Mouse (Mus musculus): Measurements from ENCODE around the gene Psma5. TPM values are rescaled to one million over a fixed set of nuclear protein-coding genes. Genes with fewer than 3 reads are reported as not detected.
A peak's percentile ranks its signal among the peaks of the same experiment; 100 is the strongest.

The Psma5 gene
- polyA plus RNA-seq, 1 experiment from 2014 or later, result 241 TPM

- ATAC-seq (ENCODE audit: low FRiP score), result peak; percentile 99
- peak within 1 kb of the TSS; percentile 88 for H3K27ac ChIP-seq
- WGBS, result under 1% methylated on average over 80 of the region's 109 CpGs
These were observed 27.3 kb downstream of the Psma5 start, which contains the start of gene Sort1 for GRCm38 (mm10) chr3:108283781-108284601. TSS of gene Sort1 (plus strand) at chr3:108284082.

GRCm38 (mm10) chr3:108285078-108285711 lies 28.5 kb downstream of the Psma5 start:
- 55% methylated on average over 4 of the region's 4 CpGs for WGBS

More at GRCm38 (mm10) chr3:108283781-108284601, 27.3 kb downstream of the Psma5 start, which contains the start of gene Sort1:
- Histone ChIP-seq H3K27me3 (no peaks in the 10 kb centered on the region), H3K4me2 (peak within 1 kb of the TSS; percentile 82), H3K36me3 (replicated peaks) (no peaks in the 10 kb centered on the region; the same call in 1 of the 2 replicates), H3K9me3 (no peaks in the 10 kb centered on the region), H3K4me3 (replicated peaks) (peak within 1 kb of the TSS; percentile 96), H3K4me1 (peaks cover 55% of the 10 kb centered on the region), H3K9ac (peak within 1 kb of the TSS; percentile 97)

GRCm38 (mm10) chr3:108286671-108287439 lies 30.1 kb downstream of the Psma5 start:
- Histone ChIP-seq H3K27ac (no peak overlapping the region), H3K4me1 (peaks cover 73% of the 10 kb centered on the region), H3K9ac (peak overlapping the region; percentile 46; the same call in 1 of the 2 replicates)

More at GRCm38 (mm10) chr3:108285078-108285711, 28.5 kb downstream of the Psma5 start:
- H3K9me3 ChIP-seq, result no peaks in the 10 kb centered on the region
- H3K9ac ChIP-seq, result peak overlapping the region; percentile 97
- no peaks in the 10 kb centered on the region for H3K27me3 ChIP-seq
- no peak for ATAC-seq (ENCODE audit: low FRiP score)
- H3K4me2 ChIP-seq, result peak overlapping the region; percentile 82
- no peak overlapping the region for H3K27ac ChIP-seq
- peak overlapping the region; percentile 96 for H3K4me3 ChIP-seq (replicated peaks)
- no peaks in the 10 kb centered on the region; the same call in 1 of the 2 replicates for H3K36me3 ChIP-seq (replicated peaks)
- H3K4me1 ChIP-seq, result peaks cover 62% of the 10 kb centered on the region

DNA sequence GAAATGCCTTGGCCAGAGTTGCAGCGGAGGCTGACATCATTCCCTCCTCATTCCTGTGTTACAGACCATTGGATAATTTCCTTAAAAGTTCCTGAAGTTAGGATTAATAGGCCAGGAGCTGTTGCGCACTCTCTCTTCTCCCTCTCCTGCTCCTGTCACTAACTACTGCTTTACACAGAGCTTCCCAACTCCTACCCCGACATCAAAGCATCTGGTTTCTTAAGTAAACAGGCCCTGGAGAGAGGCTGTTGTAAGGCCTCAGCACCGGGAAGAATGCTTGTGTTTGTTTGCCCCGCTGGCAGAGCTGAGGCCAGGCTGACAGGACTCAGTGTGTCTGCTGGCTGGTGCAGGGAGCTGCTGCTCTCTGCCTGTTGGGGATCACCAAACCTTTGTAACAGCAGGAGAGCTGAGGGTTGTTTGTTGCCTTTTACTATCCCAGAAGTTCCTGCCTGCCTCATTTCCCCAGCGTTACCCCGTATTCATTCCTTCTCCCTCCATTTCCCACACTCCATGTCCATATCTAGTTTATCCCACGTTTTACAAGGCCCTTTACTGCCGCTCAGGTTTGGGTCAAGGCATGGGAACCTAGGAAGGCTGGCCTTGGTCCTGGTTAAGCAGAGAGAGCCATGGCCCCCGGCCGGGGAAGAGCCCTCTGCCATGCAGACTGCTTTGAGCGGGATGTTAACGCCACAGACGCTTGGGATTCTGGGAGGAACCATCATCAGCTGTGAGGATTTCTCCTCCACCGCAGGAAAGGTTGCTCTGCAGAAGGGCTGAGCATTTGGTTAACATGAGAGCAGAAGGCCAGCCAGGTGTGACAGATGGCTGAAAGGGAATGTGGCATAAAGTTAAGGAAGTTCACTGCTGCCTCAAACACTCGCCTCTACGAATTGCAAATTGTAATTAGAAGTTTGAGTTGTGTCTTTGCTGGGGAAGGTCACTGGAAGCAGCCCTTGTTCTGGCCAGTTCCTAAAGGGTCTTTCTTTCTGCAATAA lies 31.4 kb downstream of the Psma5 start:
- no peak for ATAC-seq (ENCODE audit: low FRiP score)
- Histone ChIP-seq H3K27ac (peak overlapping the region; percentile 27), H3K4me1 (peaks cover 69% of the 10 kb centered on the region), H3K36me3 (replicated peaks) (no peaks in the 10 kb centered on the region), H3K4me2 (peak overlapping the region; percentile 30), H3K9ac (peak overlapping the region; percentile 46), H3K4me3 (replicated peaks) (no peak overlapping the region), H3K9me3 (no peaks in the 10 kb centered on the region), H3K27me3 (no peaks in the 10 kb centered on the region)
- WGBS, result 20% methylated on average over 17 of the region's 17 CpGs

More at GRCm38 (mm10) chr3:108286671-108287439, 30.1 kb downstream of the Psma5 start:
- Histone ChIP-seq H3K9me3 (no peaks in the 10 kb centered on the region), H3K27me3 (no peaks in the 10 kb centered on the region), H3K4me3 (replicated peaks) (no peak overlapping the region), H3K36me3 (replicated peaks) (no peaks in the 10 kb centered on the region), H3K4me2 (no peak overlapping the region; the same call in 1 of the 2 replicates)
- 60% methylated on average over 14 of the region's 14 CpGs for WGBS
- ATAC-seq (ENCODE audit: low FRiP score), result no peak

DNA sequence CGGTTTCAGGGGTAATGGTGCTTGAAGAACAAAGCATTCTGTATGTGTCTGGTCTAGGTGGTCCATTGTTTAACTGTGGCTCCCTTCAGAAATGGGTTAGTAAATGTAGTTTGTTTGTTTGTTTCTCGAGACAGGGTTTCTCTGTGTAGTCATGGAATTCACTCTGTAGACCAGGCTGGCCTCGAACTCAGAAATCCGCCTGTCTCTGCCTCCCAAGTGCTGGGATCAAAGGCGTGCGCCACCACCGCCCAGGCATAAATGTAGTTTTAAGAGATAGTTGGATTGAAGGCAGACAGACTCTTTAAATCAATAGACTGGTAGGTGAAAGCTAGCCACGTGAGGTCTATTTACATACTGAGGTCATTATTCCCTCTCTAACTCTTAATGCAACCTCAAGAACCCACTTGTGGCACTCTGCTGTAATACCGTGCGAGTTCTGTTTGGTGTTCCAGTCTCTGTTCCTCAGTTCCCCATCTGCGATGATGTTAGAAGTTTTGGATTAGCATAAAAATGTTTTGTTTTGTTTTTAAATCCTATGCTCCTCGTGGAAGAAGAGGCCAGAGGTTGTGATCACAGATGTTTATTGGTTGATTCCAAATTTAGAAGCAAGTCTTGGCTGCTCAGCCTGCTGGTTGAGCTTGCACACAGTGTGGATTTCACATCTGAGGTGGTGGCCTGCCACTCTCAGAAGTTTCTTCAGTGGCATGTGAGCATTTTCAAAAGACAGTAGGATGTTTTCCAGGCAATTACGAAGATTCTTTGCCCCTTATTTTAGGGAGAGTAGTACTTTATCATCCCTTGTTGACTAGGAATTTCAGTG lies 32.8 kb downstream of the Psma5 start:
- Histone ChIP-seq H3K27me3 (no peaks in the 10 kb centered on the region), H3K4me1 (peaks cover 70% of the 10 kb centered on the region), H3K9me3 (no peaks in the 10 kb centered on the region), H3K4me2 (no peak overlapping the region), H3K9ac (no peak overlapping the region), H3K36me3 (replicated peaks) (no peaks in the 10 kb centered on the region), H3K4me3 (replicated peaks) (no peak overlapping the region), H3K27ac (no peak overlapping the region)
- no peak for ATAC-seq (ENCODE audit: low FRiP score)
- WGBS, result 79% methylated on average over 13 of the region's 13 CpGs

DNA sequence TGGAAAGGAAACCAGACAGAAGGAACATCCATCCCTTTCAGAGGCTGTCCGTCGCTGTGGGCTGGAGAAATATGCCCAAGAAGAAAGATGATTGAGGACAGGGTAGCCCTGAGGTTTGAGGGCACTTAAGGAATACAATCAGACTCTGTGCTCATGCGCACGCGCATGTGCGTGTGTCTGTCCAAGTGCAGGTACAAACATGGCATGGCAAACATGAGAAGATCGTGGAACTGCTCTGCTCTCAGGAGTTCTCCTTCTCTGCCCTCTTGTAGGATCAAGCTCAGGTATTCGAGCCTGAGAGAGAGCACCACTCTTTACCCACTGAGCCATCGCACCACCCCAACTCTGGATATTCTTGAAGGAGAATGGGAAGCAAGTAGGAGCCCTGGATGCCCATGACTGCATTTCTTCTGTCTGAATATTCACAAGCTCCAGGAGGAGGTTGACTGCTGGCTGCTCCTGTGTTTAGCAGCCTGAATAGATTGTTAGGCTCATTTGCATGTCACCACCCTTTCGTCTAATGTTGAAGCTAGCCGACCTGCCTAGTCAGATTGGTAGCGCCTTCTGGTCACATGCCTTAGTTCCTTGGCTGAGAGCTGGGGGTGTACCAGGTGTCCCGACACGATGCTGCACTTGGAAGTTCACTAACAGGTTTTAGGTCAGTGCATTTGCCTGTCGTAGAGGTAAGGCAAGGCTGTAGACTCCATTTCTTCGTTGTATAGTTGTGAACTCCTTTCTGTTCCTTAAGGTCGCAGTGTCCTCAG lies 34.5 kb downstream of the Psma5 start:
- WGBS, result 71% methylated on average over 17 of the region's 17 CpGs
- Histone ChIP-seq H3K4me2 (no peak overlapping the region), H3K4me1 (peaks cover 70% of the 10 kb centered on the region), H3K27ac (no peak overlapping the region), H3K9ac (no peak overlapping the region), H3K36me3 (replicated peaks) (no peaks in the 10 kb centered on the region), H3K27me3 (no peaks in the 10 kb centered on the region), H3K9me3 (no peaks in the 10 kb centered on the region), H3K4me3 (replicated peaks) (no peak overlapping the region)
- ATAC-seq (ENCODE audit: low FRiP score), result no peak

- Histone ChIP-seq H3K4me1 (peaks cover 59% of the 10 kb centered on the region), H3K36me3 (replicated peaks) (no peaks in the 10 kb centered on the region), H3K9me3 (no peaks in the 10 kb centered on the region), H3K4me3 (replicated peaks) (no peak overlapping the region), H3K27ac (0 out of 2 replicates have a peak overlapping the region, but pooled peaks have one; percentile 25), H3K27me3 (no peaks in the 10 kb centered on the region), H3K9ac (no peak overlapping the region), H3K4me2 (no peak overlapping the region)
- WGBS, result 59% methylated on average over 2 of the region's 2 CpGs
- ATAC-seq (ENCODE audit: low FRiP score), result no peak
These were observed 37.7 kb downstream of the Psma5 start for GRCm38 (mm10) chr3:108294398-108294797.

DNA sequence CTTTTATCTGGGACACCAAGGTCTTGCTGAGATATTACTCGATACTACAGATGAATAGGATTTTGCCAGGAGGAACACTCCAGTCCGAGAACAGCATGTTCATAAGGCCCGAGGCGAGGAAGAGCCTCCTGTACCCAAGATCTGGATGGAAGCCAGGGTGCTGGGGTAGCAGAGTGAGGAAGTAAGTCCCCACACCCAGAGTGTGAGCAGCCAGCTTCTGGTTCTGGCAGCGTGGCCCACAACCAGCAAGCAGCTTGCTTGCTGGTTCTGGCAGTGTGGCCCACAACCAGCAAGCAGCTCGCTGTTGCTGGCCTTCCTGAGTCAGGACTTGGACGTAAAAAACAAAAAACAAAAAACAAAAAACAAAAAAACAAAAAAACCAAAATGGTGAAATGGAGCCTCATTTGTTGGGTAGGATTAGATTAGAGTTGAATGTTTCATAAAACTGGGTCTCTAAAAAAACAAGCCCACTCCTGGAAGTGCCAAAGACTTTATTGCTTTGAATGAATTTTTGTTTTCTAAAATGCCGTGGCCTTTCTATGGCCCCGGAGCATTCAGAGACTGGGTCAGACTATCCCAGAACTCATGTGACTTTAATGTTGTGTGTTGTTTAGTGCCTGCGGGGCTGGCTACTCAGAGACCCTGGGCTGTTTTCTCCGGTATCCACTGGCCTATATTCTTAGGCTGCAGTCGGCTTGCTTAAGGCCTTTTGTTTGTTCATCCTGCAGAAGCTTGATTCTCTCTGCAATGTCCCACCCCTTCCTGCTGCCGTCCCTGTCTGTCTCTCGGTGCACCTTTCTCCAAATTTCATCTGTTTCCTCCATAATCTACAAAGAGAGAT lies 38.9 kb downstream of the Psma5 start:
- peak overlapping the region; percentile 43 for H3K4me2 ChIP-seq
- H3K4me3 ChIP-seq (replicated peaks), result 0 out of 2 replicates have a peak overlapping the region, but pooled peaks have one; percentile 0
- no peaks in the 10 kb centered on the region for H3K9me3 ChIP-seq
- 32% methylated on average over 14 of the region's 14 CpGs for WGBS
- H3K4me1 ChIP-seq, result peaks cover 57% of the 10 kb centered on the region
- H3K27ac ChIP-seq, result peak overlapping the region; percentile 81
- H3K27me3 ChIP-seq, result no peaks in the 10 kb centered on the region
- H3K9ac ChIP-seq, result 0 out of 2 replicates have a peak overlapping the region, but pooled peaks have one; percentile 27
- H3K36me3 ChIP-seq (replicated peaks), result no peaks in the 10 kb centered on the region
- no peak for ATAC-seq (ENCODE audit: low FRiP score)

DNA sequence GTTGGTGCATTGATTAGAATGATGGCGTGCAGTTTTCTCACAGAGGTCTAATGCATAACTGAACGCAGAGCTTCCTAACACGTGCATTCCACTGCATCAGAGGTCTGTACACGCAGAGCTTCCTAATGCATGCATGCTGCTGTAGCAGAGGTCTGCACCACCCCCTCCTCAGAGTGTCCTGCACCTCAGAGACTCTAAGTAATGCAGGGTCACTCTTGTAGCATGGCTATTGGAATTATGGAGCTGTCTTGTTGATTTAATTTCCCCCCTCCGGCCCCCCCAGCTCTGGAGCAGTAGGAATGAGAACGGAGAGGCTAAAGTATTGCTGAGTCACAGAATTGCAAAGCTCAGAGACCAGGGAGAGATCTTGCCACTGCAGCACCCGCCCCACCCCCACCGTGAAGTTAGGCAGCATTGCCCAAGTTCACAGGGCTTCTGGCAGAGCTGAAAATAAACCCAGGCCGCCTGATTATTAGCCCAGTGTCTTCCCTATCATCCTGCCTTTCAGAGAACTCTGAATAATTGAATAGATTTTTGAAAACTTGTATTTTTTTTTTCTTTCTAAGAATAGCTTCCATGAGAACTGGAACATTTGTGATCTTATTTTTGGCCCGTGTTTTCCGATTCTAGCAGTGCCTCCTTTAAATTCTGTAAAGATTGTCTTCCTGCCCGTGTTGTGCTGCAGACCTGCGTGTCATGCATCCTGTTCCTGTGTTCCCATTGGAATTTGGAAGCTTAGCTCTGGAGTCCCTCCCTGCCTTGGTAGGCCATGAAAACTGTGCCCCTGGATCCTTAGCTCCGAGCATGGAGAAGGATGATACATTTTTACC lies 39.7 kb downstream of the Psma5 start:
- Histone ChIP-seq H3K27ac (peak overlapping the region; percentile 81), H3K9ac (0 out of 2 replicates have a peak overlapping the region, but pooled peaks have one; percentile 27), H3K9me3 (no peaks in the 10 kb centered on the region), H3K4me3 (replicated peaks) (0 out of 2 replicates have a peak overlapping the region, but pooled peaks have one; percentile 0), H3K27me3 (no peaks in the 10 kb centered on the region), H3K4me2 (peak overlapping the region; percentile 43), H3K36me3 (replicated peaks) (no peaks in the 10 kb centered on the region), H3K4me1 (peaks cover 50% of the 10 kb centered on the region)
- peak; percentile 78 for ATAC-seq (ENCODE audit: low FRiP score)
- 19% methylated on average over 14 of the region's 14 CpGs for WGBS

All from forebrain, embryonic 12.5 days (tissue).